Mouse (Mus musculus): ENCODE measurements around the gene Mprip.

GRCm38 (mm10) chr11:59635251-59635795, 25.8 kb upstream of the Mprip start:
- TF ChIP-seq CTCF (IDR thresholded peaks at IDR 0.05; ENCODE audit: low read depth) (no peak), EP300 (optimal IDR thresholded peaks at IDR 0.05) (no peak)

Measured in stomach, postnatal 0 days (tissue).